Mouse (Mus musculus) olfactory bulb, adult 2 months (tissue): ENCODE results near the gene Flii.

Experiments
- CTCF ChIP-seq: fragments of 200-500 bp; IDR thresholded peaks from 2 replicates; pipeline ENCODE4 v1.5.1; 2012; ENCODE audit warnings: low read depth, mild to moderate bottlenecking, low read length, moderate library complexity; ENCODE audit not compliant: insufficient read depth
- POLR2A ChIP-seq: fragments of 200-500 bp; IDR thresholded peaks from 2 replicates; pipeline ENCODE4 v1.6.1; 2012; ENCODE audit warnings: mild to moderate bottlenecking, low read depth, low read length, moderate library complexity; ENCODE audit not compliant: insufficient read depth

DNA sequence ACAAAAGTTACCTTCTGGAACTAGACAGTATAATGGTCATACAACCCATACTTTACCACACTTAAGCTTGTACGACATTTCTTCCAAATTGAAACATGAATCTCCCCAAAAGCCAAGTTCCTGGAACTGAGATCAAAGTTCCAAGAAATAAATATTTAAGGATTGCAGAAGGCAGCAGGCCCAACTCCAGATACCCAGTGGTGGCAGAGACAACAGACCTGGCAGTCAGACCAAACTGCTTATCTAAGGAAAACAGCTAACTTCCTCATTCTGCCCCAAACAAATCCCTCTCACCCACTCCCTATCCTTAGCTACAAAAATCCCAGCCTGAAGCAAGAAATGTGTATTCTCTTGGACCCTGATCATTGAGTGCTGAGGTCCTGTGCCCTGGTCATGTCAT is 47.8 kb upstream of the Flii start:
- TF ChIP-seq CTCF (no peak), POLR2A (no peak)
